Mouse (Mus musculus) megakaryocyte, embryonic 14.5 days (primary cell): ENCODE measurements at regions not wholly inside any gene's neighbourhood (a gene's known extent, or its start where the extent isn't known, plus 50 kb on each side); places are given as distances from the start of the nearest gene placed in this dataset.

Experiments
- H3K27me3 ChIP-seq: replicated peaks from 2 replicates; pipeline ENCODE3; 2012; ENCODE audit warnings: inconsistent platforms
- H3K36me3 ChIP-seq: replicated peaks from 2 replicates; pipeline ENCODE3; 2012; ENCODE audit warnings: low read length, inconsistent platforms, mixed read lengths
- H3K4me1 ChIP-seq: 2 replicates; pipeline ENCODE4 v1.6.1; 2012; ENCODE audit warnings: inconsistent platforms
- H3K4me3 ChIP-seq: replicated peaks from 2 replicates; pipeline ENCODE3; 2012; ENCODE audit warnings: moderate library complexity, mild to moderate bottlenecking, inconsistent platforms
- H3K9me3 ChIP-seq: 2 replicates; pipeline ENCODE4 v1.6.1; 2012; ENCODE audit warnings: inconsistent platforms
- FLI1 ChIP-seq: IDR thresholded peaks from 2 replicates; pipeline ENCODE4 v1.6.1; 2012; ENCODE audit warnings: low read length, inconsistent platforms, mixed read lengths
- GATA1 ChIP-seq: IDR thresholded peaks from 3 replicates; pipeline ENCODE4 v1.6.1; 2012; ENCODE audit warnings: mixed read lengths, low read length, inconsistent platforms, borderline replicate concordance

- Histone ChIP-seq H3K27me3 (no peaks in the 10 kb centered on the region), H3K36me3 (peaks cover 32% of the 10 kb centered on the region), H3K9me3 (peaks cover 4% of the 10 kb centered on the region), H3K4me1 (peaks cover 74% of the 10 kb centered on the region), H3K4me3 (no peak overlapping the region)
- TF ChIP-seq GATA1 = no peak
- TF ChIP-seq FLI1 = no peak
Observed at GRCm38 (mm10) chr13:44451224-44451623, 278.1 kb upstream of the Jarid2 start.

- no peaks in the 10 kb centered on the region for H3K27me3 ChIP-seq
- H3K36me3 ChIP-seq = peaks cover 35% of the 10 kb centered on the region
- H3K4me3 ChIP-seq = peak overlapping the region; percentile 84
- H3K9me3 ChIP-seq = peaks cover 10% of the 10 kb centered on the region
- H3K4me1 ChIP-seq = peaks cover 79% of the 10 kb centered on the region
- TF ChIP-seq GATA1 (no peak), FLI1 (no peak)
Observed at GRCm38 (mm10) chr13:44453131-44453530, 276.1 kb upstream of the Jarid2 start.

- peak overlapping the region; percentile 84 for H3K4me3 ChIP-seq
- peaks cover 29% of the 10 kb centered on the region for H3K36me3 ChIP-seq
- H3K4me1 ChIP-seq = peaks cover 83% of the 10 kb centered on the region
- TF ChIP-seq GATA1 (no peak), FLI1 (no peak)
- peaks cover 7% of the 10 kb centered on the region; the same call in 1 of the 2 replicates for H3K9me3 ChIP-seq
- no peaks in the 10 kb centered on the region for H3K27me3 ChIP-seq
Observed at GRCm38 (mm10) chr13:44454136-44454535, 275.1 kb upstream of the Jarid2 start.

- peaks cover 31% of the 10 kb centered on the region for H3K36me3 ChIP-seq
- H3K27me3 ChIP-seq = no peaks in the 10 kb centered on the region
- TF ChIP-seq GATA1 (no peak), FLI1 (no peak)
- peaks cover 73% of the 10 kb centered on the region for H3K4me1 ChIP-seq
- H3K9me3 ChIP-seq = peaks cover 7% of the 10 kb centered on the region; the same call in 1 of the 2 replicates
- peak overlapping the region; percentile 87 for H3K4me3 ChIP-seq
Observed at GRCm38 (mm10) chr13:44455193-44455592, 274.1 kb upstream of the Jarid2 start.

- H3K4me1 ChIP-seq = peaks cover 44% of the 10 kb centered on the region
- peaks cover 18% of the 10 kb centered on the region for H3K36me3 ChIP-seq
- no peak for TF ChIP-seq GATA1
- TF ChIP-seq FLI1 = no peak
- H3K9me3 ChIP-seq = peaks cover 13% of the 10 kb centered on the region
- no peak overlapping the region for H3K4me3 ChIP-seq
- no peaks in the 10 kb centered on the region for H3K27me3 ChIP-seq
Observed at GRCm38 (mm10) chr13:44458744-44459143, 270.5 kb upstream of the Jarid2 start.

GRCm38 (mm10) chr13:44459148-44459547, 270.1 kb upstream of the Jarid2 start:
- Histone ChIP-seq H3K27me3 (no peaks in the 10 kb centered on the region), H3K4me1 (peaks cover 44% of the 10 kb centered on the region), H3K4me3 (no peak overlapping the region), H3K36me3 (peaks cover 18% of the 10 kb centered on the region), H3K9me3 (peaks cover 13% of the 10 kb centered on the region)
- TF ChIP-seq FLI1 (no peak), GATA1 (no peak)

GRCm38 (mm10) chr13:44463675-44464074, 265.6 kb upstream of the Jarid2 start:
- no peak overlapping the region for H3K4me3 ChIP-seq
- H3K4me1 ChIP-seq = peaks cover 41% of the 10 kb centered on the region
- peaks cover 6% of the 10 kb centered on the region for H3K9me3 ChIP-seq
- TF ChIP-seq GATA1 = no peak
- peaks cover 8% of the 10 kb centered on the region for H3K36me3 ChIP-seq
- no peaks in the 10 kb centered on the region for H3K27me3 ChIP-seq

GRCm38 (mm10) chr13:44465567-44465966, 263.7 kb upstream of the Jarid2 start:
- Histone ChIP-seq H3K27me3 (no peaks in the 10 kb centered on the region), H3K4me1 (peaks cover 56% of the 10 kb centered on the region), H3K4me3 (no peak overlapping the region), H3K36me3 (peaks cover 5% of the 10 kb centered on the region), H3K9me3 (peaks cover 6% of the 10 kb centered on the region)
- no peak for TF ChIP-seq FLI1
- no peak for TF ChIP-seq GATA1

GRCm38 (mm10) chr13:44468963-44469674, 260.2 kb upstream of the Jarid2 start:
- no peaks in the 10 kb centered on the region for H3K9me3 ChIP-seq
- H3K4me1 ChIP-seq = peaks cover 81% of the 10 kb centered on the region
- no peak overlapping the region for H3K4me3 ChIP-seq

GRCm38 (mm10) chr13:44469675-44470074, 259.6 kb upstream of the Jarid2 start:
- H3K27me3 ChIP-seq = no peaks in the 10 kb centered on the region
- H3K4me3 ChIP-seq = no peak overlapping the region
- peaks cover 87% of the 10 kb centered on the region for H3K4me1 ChIP-seq
- H3K9me3 ChIP-seq = no peaks in the 10 kb centered on the region
- TF ChIP-seq GATA1 (no peak), FLI1 (no peak)
- H3K36me3 ChIP-seq = peaks cover 2% of the 10 kb centered on the region

More at GRCm38 (mm10) chr13:44468963-44469674, 260.2 kb upstream of the Jarid2 start:
- Histone ChIP-seq H3K27me3 (no peaks in the 10 kb centered on the region), H3K36me3 (no peaks in the 10 kb centered on the region)
- TF ChIP-seq GATA1 = no peak
- no peak for TF ChIP-seq FLI1
